Mouse (Mus musculus) bone marrow macrophage, adult 2 months (primary cell): ENCODE results near the gene Gm20388.

Experiments used
- CTCF ChIP-seq: IDR thresholded peaks from 2 replicates; pipeline ENCODE4 v1.5.1; 2012; ENCODE audit warnings: low read depth, mild to moderate bottlenecking, low read length, moderate library complexity
- POLR2A ChIP-seq: IDR thresholded peaks from 2 replicates; pipeline ENCODE4 v1.6.1; 2012; ENCODE audit warnings: mild to moderate bottlenecking, low read depth, low read length, borderline replicate concordance

- TF ChIP-seq POLR2A (no peak), CTCF (peak; percentile 89)
Observed at GRCm38 (mm10) chr8:121598892-121599291, 1688.3 kb downstream of the Gm20388 start.
